Mouse (Mus musculus) stomach, postnatal 0 days (tissue): ENCODE data around the gene Zdhhc19.

Experiments
- CTCF ChIP-seq: IDR thresholded peaks from 2 replicates; pipeline ENCODE4 v1.5.1; 2016; ENCODE audit warnings: antibody characterized with exemption, low read depth, mild to moderate bottlenecking, moderate library complexity
- EP300 ChIP-seq: optimal IDR thresholded peaks from 2 replicates; pipeline ENCODE3; 2016; ENCODE audit warnings: antibody characterized with exemption

- TF ChIP-seq EP300 (no peak), CTCF (no peak)
Observed at GRCm38 (mm10) chr16:32597909-32598381, 101.9 kb downstream of the Zdhhc19 start.
